Mouse (Mus musculus): Measurements from ENCODE around the gene Dph7.

GRCm38 (mm10) chr2:24952537-24953055 lies 9.6 kb upstream of the Dph7 start:
- TF ChIP-seq CTCF (IDR thresholded peaks at IDR 0.05; ENCODE audit: low read depth), result no peak
- no peak; the same call in 1 of the 2 replicates for TF ChIP-seq EP300 (IDR thresholded peaks at IDR 0.05; ENCODE audit: low read depth)
